Comparison of ENCODE assay signal across 13 mouse cellular contexts in the genomic region with DNA sequence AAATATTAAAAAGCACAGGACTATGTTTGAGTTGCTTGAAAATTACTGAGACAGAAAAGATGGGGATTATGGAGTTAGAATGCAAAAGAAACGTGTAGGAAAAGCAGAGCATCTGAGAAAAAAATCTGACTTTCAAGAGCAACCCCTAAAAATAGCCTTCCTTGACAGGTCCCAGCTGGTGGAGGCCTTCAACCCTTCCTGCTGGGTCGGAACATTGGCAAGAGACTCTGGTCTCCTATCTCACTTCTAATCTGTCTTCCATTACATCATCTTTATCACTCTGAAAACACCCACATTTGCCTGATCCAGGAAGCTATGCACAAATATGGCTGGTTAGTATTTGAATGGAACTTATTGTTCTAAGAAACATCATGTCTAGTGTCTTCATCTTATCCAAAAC.
A peak's percentile ranks its signal among the peaks of the same experiment; 100 is the strongest.
DNase-seq lines count a peak whose midpoint lies in the region; ATAC-seq and TF ChIP-seq lines count a peak whose summit lies in the region.
"Had no signal": no experiment of that assay in that cellular context is flagged by ENCODE, and none has a peak within 500 bp of the region (broad histone marks: within the 10 kb centered on the region; RNA-seq: fewer than 3 reads in every experiment).

No protein-coding gene starts in this region.

- no peaks in the 10 kb centered on the region for H3K4me1 ChIP-seq in cerebellum, adult 2 months (ENCODE audit: control insufficient read depth, insufficient read depth, low read length)
- H3K4me1 ChIP-seq in kidney, embryonic 15.5 days: no peaks in the 10 kb centered on the region
- no peaks in the 10 kb centered on the region for H3K4me1 ChIP-seq in liver, embryonic 12.5 days
- H3K4me1 ChIP-seq: intestine, embryonic 15.5 days; liver, embryonic 15.5 days; midbrain, embryonic 15.5 days had no signal

- WGBS in cerebellum, adult 2 months: 12% methylated on average over 2 of the region's 2 CpGs
- WGBS in kidney, embryonic 15.5 days: 18% methylated on average over 2 of the region's 2 CpGs
- WGBS in liver, embryonic 12.5 days (ENCODE audit: insufficient replicate concordance): 25% methylated on average over 2 of the region's 2 CpGs

- no peak overlapping the region for H3K4me2 ChIP-seq in kidney, embryonic 15.5 days
- no peak overlapping the region for H3K4me2 ChIP-seq in liver, embryonic 12.5 days
- H3K4me2 ChIP-seq: intestine, embryonic 15.5 days; liver, embryonic 15.5 days; midbrain, embryonic 15.5 days had no signal

- H3K9ac ChIP-seq in kidney, embryonic 15.5 days: no peak overlapping the region
- H3K9ac ChIP-seq in liver, embryonic 12.5 days: no peak overlapping the region
- H3K9ac ChIP-seq: intestine, embryonic 15.5 days; liver, embryonic 15.5 days; midbrain, embryonic 15.5 days had no signal

- H3K27ac ChIP-seq in cerebellum, adult 2 months (ENCODE audit: insufficient read depth, low read length): no peak overlapping the region
- no peak overlapping the region for H3K27ac ChIP-seq in kidney, embryonic 15.5 days
- no peak overlapping the region for H3K27ac ChIP-seq in liver, embryonic 12.5 days
- H3K27ac ChIP-seq: intestine, embryonic 15.5 days; liver, embryonic 15.5 days; midbrain, embryonic 15.5 days had no signal

- H3K27me3 ChIP-seq in cerebellum, adult 2 months (ENCODE audit: control insufficient read depth, insufficient read depth, low read length): no peaks in the 10 kb centered on the region
- H3K27me3 ChIP-seq in kidney, embryonic 15.5 days: no peaks in the 10 kb centered on the region
- no peaks in the 10 kb centered on the region for H3K27me3 ChIP-seq in liver, embryonic 12.5 days (replicated peaks)
- H3K27me3 ChIP-seq: intestine, embryonic 15.5 days; liver, embryonic 15.5 days; midbrain, embryonic 15.5 days had no signal

- peak; percentile 70; the same call in 1 of the 2 replicates for ATAC-seq in kidney, embryonic 15.5 days (replicated peaks; ENCODE audit: low FRiP score)
- no peak for ATAC-seq in liver, embryonic 12.5 days
- ATAC-seq: intestine, embryonic 15.5 days; midbrain, embryonic 15.5 days had no signal

- peak; percentile 9 to 54 for DNase-seq in cerebellum, adult 2 months
- no peak for DNase-seq in cerebellum, adult 8-10 months
- peak; percentile 6 for DNase-seq in kidney, adult 11 months
- no peak for DNase-seq in kidney, adult 18-20 months
- peak; percentile 55 for DNase-seq in lung, postnatal 25 days (ENCODE audit: low spot score)
- DNase-seq in thymus, adult 18-20 months: no peak
- DNase-seq: right cerebral cortex, postnatal 25 days had no signal

- H3K4me3 ChIP-seq in cerebellum, adult 2 months (replicated peaks; ENCODE audit: insufficient read depth, low read depth, low read length): no peak overlapping the region
- H3K4me3 ChIP-seq in kidney, embryonic 15.5 days (replicated peaks): no peak overlapping the region
- H3K4me3 ChIP-seq in liver, embryonic 12.5 days: no peak overlapping the region
- H3K4me3 ChIP-seq: erythroblast, embryonic 14.5 days; intestine, embryonic 15.5 days; liver, embryonic 15.5 days; midbrain, embryonic 15.5 days had no signal

- H3K9me3 ChIP-seq in kidney, embryonic 15.5 days (replicated peaks): no peaks in the 10 kb centered on the region
- H3K9me3 ChIP-seq in liver, embryonic 12.5 days (replicated peaks): no peaks in the 10 kb centered on the region
- H3K9me3 ChIP-seq: intestine, embryonic 15.5 days; liver, embryonic 15.5 days; midbrain, embryonic 15.5 days had no signal

- TF ChIP-seq CTCF in cerebellum, adult 2 months (IDR thresholded peaks at IDR 0.05; ENCODE audit: borderline replicate concordance, insufficient read depth, low read depth, low read length): no peak

- H3K36me3 ChIP-seq in kidney, embryonic 15.5 days: no peaks in the 10 kb centered on the region
- H3K36me3 ChIP-seq in liver, embryonic 12.5 days: no peaks in the 10 kb centered on the region
- H3K36me3 ChIP-seq: intestine, embryonic 15.5 days; liver, embryonic 15.5 days; midbrain, embryonic 15.5 days had no signal

- no peak for TF ChIP-seq POLR2A in cerebellum, adult 2 months (IDR thresholded peaks at IDR 0.05; ENCODE audit: borderline replicate concordance, insufficient read depth, low read length)

Comparison
In these comparisons a context has a peak if more than half of its experiments do, and no peak if none do; other contexts are left out.
1. DNase-seq: peak in cerebellum, adult 2 months (2 of 2), kidney, adult 11 months (single experiment) and lung, postnatal 25 days (single experiment); none in cerebellum, adult 8-10 months (single experiment), kidney, adult 18-20 months (single experiment) and thymus, adult 18-20 months (0 of 2).